Mouse (Mus musculus): ENCODE measurements around the gene Gm21731. TPM values are rescaled to one million over a fixed set of nuclear protein-coding genes. Genes with fewer than 3 reads are reported as not detected.
"Not testable (repeated sequence)": the region's sequence is repeated elsewhere in the genome, so short reads cannot be mapped to it uniquely, and the experiment has no call there.

Gm21731 gene
- not detected in 2 replicates for polyA plus RNA-seq (2014; fragmentation: Nextera tagmentation; extraction: Ambion mirVana)

DNA sequence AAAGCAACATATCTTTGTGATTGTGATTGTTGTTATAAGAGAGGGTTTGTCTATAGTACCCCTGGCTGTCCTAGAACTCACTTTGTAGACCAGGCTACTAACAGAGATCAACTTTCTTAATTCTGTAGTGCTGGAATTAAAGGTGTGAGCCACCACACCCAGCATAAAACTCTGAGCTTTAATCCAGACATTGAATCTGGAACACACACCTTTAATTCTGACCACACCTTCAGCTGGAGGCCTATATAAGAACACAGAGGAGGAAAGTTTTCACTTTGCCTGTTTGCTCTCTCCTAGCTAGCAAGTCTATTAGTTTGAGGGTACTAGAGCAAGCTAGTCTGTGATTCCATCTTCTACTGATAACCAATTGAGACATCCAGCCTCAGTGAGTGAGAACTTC lies at the start of gene Gm21731:
Gene Gm21731 (plus strand): TSS at position 301 of the 400 bp plus-strand sequence.
- H3K4me2 ChIP-seq; H3K9ac ChIP-seq (ENCODE audit: low read depth, low read length); H3K36me3 ChIP-seq (ENCODE audit: control insufficient read depth, insufficient read depth, low read length); H3K27ac ChIP-seq (ENCODE audit: low read depth, low read length); H3K9me3 ChIP-seq (replicated peaks; ENCODE audit: control insufficient read depth, low read length); H3K27me3 ChIP-seq (ENCODE audit: control insufficient read depth, insufficient read depth, low read length); ATAC-seq (replicated peaks; ENCODE audit: insufficient number of reproducible peaks, low FRiP score, low TSS enrichment); H3K4me1 ChIP-seq (ENCODE audit: control insufficient read depth, insufficient read depth, low read length); H3K4me3 ChIP-seq (ENCODE audit: low read depth, low read length): not testable (repeated sequence)

DNA sequence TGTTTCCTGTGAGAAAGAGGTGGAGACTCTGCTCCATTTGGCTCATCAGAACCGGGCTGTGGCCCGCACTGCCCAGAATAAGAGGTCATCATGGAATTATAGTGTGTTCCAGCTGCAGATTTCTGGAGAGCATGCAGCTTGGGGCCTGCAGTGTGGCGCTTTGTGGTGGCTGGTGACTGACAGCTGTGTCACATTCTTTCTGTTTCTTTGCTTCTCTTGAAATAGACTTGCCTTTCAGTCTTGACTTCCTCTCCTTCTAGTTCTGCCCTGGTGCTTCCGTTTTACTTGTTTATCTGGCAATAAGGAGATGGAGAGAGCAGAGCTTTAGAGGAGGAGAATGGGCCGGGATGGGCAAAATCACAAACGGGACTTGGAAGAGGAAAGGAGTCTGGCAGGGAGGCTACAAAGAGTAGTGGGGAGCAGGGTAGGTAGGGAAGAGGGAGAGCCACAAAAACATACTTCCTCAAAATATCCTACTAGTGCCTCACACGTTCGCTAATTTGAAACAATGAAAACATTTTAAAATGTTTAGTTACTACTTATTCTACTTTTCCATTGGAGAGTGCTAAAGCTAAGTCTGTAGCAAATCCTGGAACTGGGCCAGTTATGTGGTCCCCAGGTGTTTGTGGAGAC lies 42.6 kb upstream of the Gm21731 start:
- H3K27me3 ChIP-seq (ENCODE audit: control insufficient read depth, insufficient read depth, low read length); H3K27ac ChIP-seq (ENCODE audit: low read depth, low read length); H3K4me3 ChIP-seq (ENCODE audit: low read depth, low read length); H3K9ac ChIP-seq (ENCODE audit: low read depth, low read length); ATAC-seq (replicated peaks; ENCODE audit: insufficient number of reproducible peaks, low FRiP score, low TSS enrichment); H3K4me1 ChIP-seq (ENCODE audit: control insufficient read depth, insufficient read depth, low read length); H3K4me2 ChIP-seq; H3K9me3 ChIP-seq (replicated peaks; ENCODE audit: control insufficient read depth, low read length); H3K36me3 ChIP-seq (ENCODE audit: control insufficient read depth, insufficient read depth, low read length): not testable (repeated sequence)
- WGBS (ENCODE audit: insufficient replicate concordance): 72% methylated on average over 7 of the region's 8 CpGs

DNA sequence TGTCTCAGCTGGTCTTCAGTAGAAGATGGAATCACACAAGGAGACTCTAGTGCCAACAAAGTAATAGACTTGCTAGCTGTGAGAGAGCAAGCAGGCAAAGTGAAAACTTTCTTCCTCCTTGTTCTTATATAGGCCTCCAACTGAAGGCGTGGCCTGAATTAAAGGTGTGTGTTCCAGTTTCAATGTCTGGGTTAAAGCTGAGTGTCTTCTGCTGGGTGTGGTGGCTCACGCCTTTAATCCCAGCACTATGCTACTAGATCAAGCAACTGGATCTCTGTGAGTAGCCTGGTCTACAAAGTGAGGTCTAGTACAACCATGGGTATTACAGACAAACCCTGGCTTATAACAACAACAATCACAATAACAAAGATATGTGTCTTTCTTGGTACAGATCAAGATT lies 23.1 kb upstream of the Gm21731 start, which contains the start of gene Gm21762:
Gene Gm21762 (minus strand): TSS at position 101 of the 400 bp plus-strand sequence.
- not testable (repeated sequence) for H3K36me3 ChIP-seq (ENCODE audit: control insufficient read depth, insufficient read depth, low read length); H3K4me2 ChIP-seq; ATAC-seq (replicated peaks; ENCODE audit: insufficient number of reproducible peaks, low FRiP score, low TSS enrichment); H3K27me3 ChIP-seq (ENCODE audit: control insufficient read depth, insufficient read depth, low read length); H3K4me3 ChIP-seq (ENCODE audit: low read depth, low read length); H3K9ac ChIP-seq (ENCODE audit: low read depth, low read length); H3K27ac ChIP-seq (ENCODE audit: low read depth, low read length); H3K4me1 ChIP-seq (ENCODE audit: control insufficient read depth, insufficient read depth, low read length); H3K9me3 ChIP-seq (replicated peaks; ENCODE audit: control insufficient read depth, low read length)
- no CpG with 5 or more reads among the region's 2 CpGs for WGBS (ENCODE audit: insufficient replicate concordance)

DNA sequence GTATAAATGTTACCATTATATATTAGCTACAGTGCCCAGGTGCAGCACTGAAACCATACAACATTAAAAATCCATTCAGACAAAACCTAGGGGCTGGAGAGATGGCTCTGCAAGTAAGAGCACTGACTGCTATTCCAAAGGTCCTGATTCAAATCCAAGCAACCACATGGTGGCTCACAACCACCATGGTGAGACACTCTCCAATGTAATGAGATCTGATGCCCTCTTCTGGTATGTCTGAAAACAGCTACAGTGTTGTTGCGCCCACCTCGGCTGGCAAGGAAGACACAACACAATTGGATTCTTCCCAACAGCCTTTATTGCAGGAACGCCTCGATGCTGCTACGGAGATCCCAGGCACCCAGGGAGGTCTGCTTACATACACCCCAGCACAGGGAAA lies 18.0 kb upstream of the Gm21731 start:
- not testable (repeated sequence) for H3K4me2 ChIP-seq; H3K27me3 ChIP-seq (ENCODE audit: control insufficient read depth, insufficient read depth, low read length); H3K27ac ChIP-seq (ENCODE audit: low read depth, low read length); H3K36me3 ChIP-seq (ENCODE audit: control insufficient read depth, insufficient read depth, low read length); H3K9me3 ChIP-seq (replicated peaks; ENCODE audit: control insufficient read depth, low read length); H3K4me3 ChIP-seq (ENCODE audit: low read depth, low read length); H3K9ac ChIP-seq (ENCODE audit: low read depth, low read length); H3K4me1 ChIP-seq (ENCODE audit: control insufficient read depth, insufficient read depth, low read length); ATAC-seq (replicated peaks; ENCODE audit: insufficient number of reproducible peaks, low FRiP score, low TSS enrichment)
- 75% methylated on average over 5 of the region's 5 CpGs for WGBS (ENCODE audit: insufficient replicate concordance)

DNA sequence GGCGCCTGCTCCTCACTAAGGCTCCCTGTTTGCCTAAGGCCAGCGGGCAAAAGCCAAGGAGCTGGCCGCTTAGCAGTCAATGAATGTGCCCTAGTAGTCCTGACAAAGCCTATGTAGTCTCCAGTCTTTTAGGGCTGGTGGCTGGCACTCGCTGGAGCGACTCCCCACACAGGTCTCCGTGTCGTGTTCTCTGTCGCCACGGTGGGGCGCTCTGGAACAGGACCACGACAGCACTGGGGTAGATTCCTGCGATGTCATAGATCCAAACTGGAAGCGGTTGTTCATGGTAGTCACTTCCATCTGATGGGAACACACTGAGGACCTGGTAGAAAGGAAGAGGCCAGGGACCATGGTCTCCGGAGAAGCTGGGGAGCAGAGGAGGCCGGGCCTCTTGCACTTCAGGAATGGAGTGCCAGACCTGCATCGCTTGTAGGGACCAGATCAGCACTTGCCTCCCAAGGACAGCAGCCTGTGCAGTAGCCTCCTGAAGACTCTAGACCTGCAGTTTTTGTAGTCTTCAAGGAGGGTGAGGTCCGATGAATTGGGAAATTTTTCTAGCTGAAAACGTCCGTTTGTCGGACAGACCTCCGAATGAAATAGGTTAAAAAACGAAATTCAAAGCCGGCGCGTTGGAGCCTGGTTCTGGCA lies 15.8 kb upstream of the Gm21731 start:
- 87% methylated on average over 16 of the region's 25 CpGs for WGBS (ENCODE audit: insufficient replicate concordance)
- not testable (repeated sequence) for ATAC-seq (replicated peaks; ENCODE audit: insufficient number of reproducible peaks, low FRiP score, low TSS enrichment)

DNA sequence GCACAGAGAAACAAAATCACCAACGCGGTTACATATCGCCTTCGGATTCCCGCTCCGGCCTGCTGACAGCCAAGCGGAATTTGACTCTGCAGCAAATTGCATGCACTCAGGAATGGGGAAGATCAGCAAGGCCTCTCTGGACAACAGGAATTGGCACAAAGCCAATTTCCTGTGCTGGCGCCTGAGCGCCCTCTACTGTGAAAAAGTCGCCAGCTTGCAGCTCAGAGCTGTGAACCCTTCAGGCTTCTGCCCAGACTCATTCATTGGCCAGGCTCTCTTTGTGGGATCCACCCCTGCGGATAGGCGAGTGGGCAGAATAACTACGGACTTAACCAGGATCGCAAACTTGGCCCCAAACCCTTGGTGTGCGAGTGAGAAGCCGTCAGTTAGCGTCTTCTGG lies 7.1 kb upstream of the Gm21731 start:
- not testable (repeated sequence) for H3K36me3 ChIP-seq (ENCODE audit: control insufficient read depth, insufficient read depth, low read length); H3K4me2 ChIP-seq; H3K9me3 ChIP-seq (replicated peaks; ENCODE audit: control insufficient read depth, low read length); H3K27me3 ChIP-seq (ENCODE audit: control insufficient read depth, insufficient read depth, low read length); H3K9ac ChIP-seq (ENCODE audit: low read depth, low read length); H3K4me3 ChIP-seq (ENCODE audit: low read depth, low read length); ATAC-seq (replicated peaks; ENCODE audit: insufficient number of reproducible peaks, low FRiP score, low TSS enrichment); H3K27ac ChIP-seq (ENCODE audit: low read depth, low read length); H3K4me1 ChIP-seq (ENCODE audit: control insufficient read depth, insufficient read depth, low read length)
- WGBS (ENCODE audit: insufficient replicate concordance): 90% methylated on average over 16 of the region's 17 CpGs

More for the DNA sequence above, 15.8 kb upstream of the Gm21731 start:
- H3K9ac ChIP-seq (ENCODE audit: low read depth, low read length); H3K27ac ChIP-seq (ENCODE audit: low read depth, low read length); H3K4me1 ChIP-seq (ENCODE audit: control insufficient read depth, insufficient read depth, low read length); H3K27me3 ChIP-seq (ENCODE audit: control insufficient read depth, insufficient read depth, low read length); H3K9me3 ChIP-seq (replicated peaks; ENCODE audit: control insufficient read depth, low read length); H3K36me3 ChIP-seq (ENCODE audit: control insufficient read depth, insufficient read depth, low read length); H3K4me3 ChIP-seq (ENCODE audit: low read depth, low read length); H3K4me2 ChIP-seq: not testable (repeated sequence)

DNA sequence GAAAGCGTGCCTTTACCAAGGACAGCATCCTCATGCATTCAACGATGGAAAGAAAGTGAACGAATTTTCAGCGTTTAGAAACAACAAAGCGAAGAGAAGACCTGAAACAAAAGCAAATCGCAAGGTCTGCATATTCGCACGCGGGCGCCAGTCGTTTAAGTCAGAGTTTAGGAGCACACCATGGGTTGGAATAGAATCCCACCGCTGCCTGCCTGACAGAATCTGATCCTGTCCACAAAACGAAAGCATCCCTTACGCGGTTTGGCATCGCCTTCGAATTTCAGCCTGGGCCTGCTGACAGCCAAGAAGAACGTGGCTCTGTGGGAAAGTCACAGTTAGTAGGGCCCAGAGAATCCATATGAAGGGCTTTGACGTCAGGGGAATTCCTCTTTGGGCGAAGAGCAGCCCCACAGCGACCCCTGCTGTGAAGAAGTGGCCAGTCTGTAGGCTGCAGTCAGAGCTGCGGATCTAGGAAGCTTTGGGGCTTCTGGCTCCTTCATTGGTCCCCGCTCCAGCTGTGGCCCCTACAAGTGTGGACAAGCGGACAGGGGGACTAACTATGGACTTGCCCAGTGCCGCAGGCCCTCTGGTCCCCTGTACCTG lies 6.4 kb upstream of the Gm21731 start:
- WGBS (ENCODE audit: insufficient replicate concordance): 73% methylated on average over 12 of the region's 25 CpGs
- not testable (repeated sequence) for H3K4me1 ChIP-seq (ENCODE audit: control insufficient read depth, insufficient read depth, low read length); H3K9me3 ChIP-seq (replicated peaks; ENCODE audit: control insufficient read depth, low read length); ATAC-seq (replicated peaks; ENCODE audit: insufficient number of reproducible peaks, low FRiP score, low TSS enrichment); H3K36me3 ChIP-seq (ENCODE audit: control insufficient read depth, insufficient read depth, low read length); H3K4me2 ChIP-seq; H3K9ac ChIP-seq (ENCODE audit: low read depth, low read length); H3K27me3 ChIP-seq (ENCODE audit: control insufficient read depth, insufficient read depth, low read length); H3K4me3 ChIP-seq (ENCODE audit: low read depth, low read length); H3K27ac ChIP-seq (ENCODE audit: low read depth, low read length)

DNA sequence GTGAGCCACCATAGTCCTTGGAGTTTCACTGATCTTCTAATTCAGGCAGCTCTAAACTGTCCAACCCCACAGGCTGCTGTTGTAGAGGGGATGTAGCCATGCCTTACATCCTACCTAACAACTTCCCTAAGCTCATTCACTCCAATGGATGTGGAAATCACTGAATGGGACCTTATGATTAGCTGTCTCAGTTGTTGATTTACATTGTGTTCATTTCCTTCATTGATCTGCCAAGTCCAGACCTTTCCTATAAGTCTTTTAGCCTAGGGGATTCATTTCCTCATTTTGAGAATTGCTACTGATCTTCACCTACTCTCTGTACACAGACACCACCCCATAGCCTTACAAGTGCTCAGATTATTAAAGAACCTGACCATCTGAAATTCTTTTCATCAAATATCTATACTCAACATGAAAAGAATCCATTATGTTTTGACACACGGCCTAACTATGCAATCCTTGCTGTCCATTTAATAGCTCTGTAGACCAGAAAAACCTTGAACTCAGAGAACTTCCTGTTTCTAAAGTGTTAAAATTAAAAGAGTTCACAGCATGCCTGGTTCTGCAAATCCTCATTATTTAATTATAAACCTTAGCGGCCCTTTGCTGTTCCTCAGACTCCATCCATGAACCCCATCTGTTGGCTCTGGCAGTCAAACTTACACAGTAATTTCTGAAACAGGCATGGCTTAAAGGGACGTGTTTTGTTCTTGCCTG lies 12.5 kb downstream of the Gm21731 start:
- H3K4me3 ChIP-seq (ENCODE audit: low read depth, low read length); H3K9ac ChIP-seq (ENCODE audit: low read depth, low read length); H3K36me3 ChIP-seq (ENCODE audit: control insufficient read depth, insufficient read depth, low read length); H3K4me1 ChIP-seq (ENCODE audit: control insufficient read depth, insufficient read depth, low read length); ATAC-seq (replicated peaks; ENCODE audit: insufficient number of reproducible peaks, low FRiP score, low TSS enrichment); H3K9me3 ChIP-seq (replicated peaks; ENCODE audit: control insufficient read depth, low read length); H3K27me3 ChIP-seq (ENCODE audit: control insufficient read depth, insufficient read depth, low read length); H3K4me2 ChIP-seq; H3K27ac ChIP-seq (ENCODE audit: low read depth, low read length): not testable (repeated sequence)
- 78% methylated on average over 2 of the region's 3 CpGs for WGBS (ENCODE audit: insufficient replicate concordance)
